ENCODE assay signal across 9 mouse cellular contexts in the genomic region with DNA sequence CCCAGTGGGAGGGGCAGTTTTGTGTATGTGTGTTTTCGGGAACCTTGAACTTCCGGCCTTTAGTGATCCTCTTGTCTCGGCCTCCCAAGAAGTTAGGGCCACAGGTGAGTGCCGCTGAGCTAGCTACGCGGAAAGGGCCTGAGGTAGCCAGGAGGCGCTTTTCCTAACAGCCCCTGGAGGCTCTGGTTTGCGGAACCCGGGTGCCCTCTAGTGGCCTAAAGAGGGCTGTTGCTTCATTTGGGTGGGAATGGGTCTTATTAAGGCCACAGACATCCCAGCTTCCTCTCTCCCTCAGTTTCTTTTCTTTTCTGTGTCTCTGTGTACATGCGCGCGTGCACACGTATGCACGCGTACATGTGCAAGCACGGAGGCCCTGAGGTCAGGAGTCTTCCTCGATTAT. TPM values are rescaled to one million over a fixed set of nuclear protein-coding genes. Genes with fewer than 3 reads are reported as not detected.
A peak's percentile ranks its signal among the peaks of the same experiment; 100 is the strongest.
DNase-seq lines count a peak whose midpoint lies in the region; ATAC-seq and TF ChIP-seq lines count a peak whose summit lies in the region.
"Had no signal": no experiment of that assay in that cellular context is flagged by ENCODE, and none has a peak within 500 bp of the region (broad histone marks: within the 10 kb centered on the region; RNA-seq: fewer than 3 reads in every experiment).

No protein-coding gene starts in this region.

- no peak overlapping the region for H3K27ac ChIP-seq in cortical plate, adult 2 months (ENCODE audit: insufficient read depth, low read length)
- H3K27ac ChIP-seq in limb, embryonic 14.5 days (replicated peaks; ENCODE audit: low read depth, low read length), result no peak overlapping the region
- no peak overlapping the region for H3K27ac ChIP-seq in stomach, embryonic 15.5 days
- H3K27ac ChIP-seq: embryonic facial prominence, embryonic 15.5 days had no signal

- peak; percentile 75 for DNase-seq in 416B (ENCODE audit: low read depth)
- DNase-seq in adrenal gland, adult (ENCODE audit: inconsistent age in 2 of 2, low spot score in 1 of 2), result peak; percentile 74 to 94
- DNase-seq in gastrocnemius, postnatal 25 days, result peak; percentile 58
- peak; percentile 80 for DNase-seq in kidney, adult 9 months
- peak; percentile 77 for DNase-seq in limb, embryonic 14.5 days (ENCODE audit: low spot score)
- peak; percentile 44 to 70 for DNase-seq in natural killer cell, adult 2 months (ENCODE audit: low spot score in 2 of 2)

- H3K4me1 ChIP-seq in cortical plate, adult 2 months (ENCODE audit: control insufficient read depth, insufficient read depth, low read length), result no peaks in the 10 kb centered on the region
- H3K4me1 ChIP-seq in limb, embryonic 14.5 days (ENCODE audit: control insufficient read depth, insufficient read depth, low read length), result no peaks in the 10 kb centered on the region
- H3K4me1 ChIP-seq in stomach, embryonic 15.5 days, result no peaks in the 10 kb centered on the region
- H3K4me1 ChIP-seq: embryonic facial prominence, embryonic 15.5 days had no signal

- peak; percentile 56; the same call in 1 of the 2 replicates for ATAC-seq in limb, embryonic 14.5 days (ENCODE audit: low FRiP score, low read depth)
- peak; percentile 23; the same call in 1 of the 2 replicates for ATAC-seq in stomach, embryonic 15.5 days (ENCODE audit: insufficient read depth, low FRiP score, low read depth)

- H3K36me3 ChIP-seq in limb, embryonic 14.5 days (ENCODE audit: control insufficient read depth, insufficient read depth, low read length), result peaks cover 9% of the 10 kb centered on the region; the same call in 1 of the 2 replicates
- peaks cover 7% of the 10 kb centered on the region for H3K36me3 ChIP-seq in stomach, embryonic 15.5 days

- no peak overlapping the region for H3K4me3 ChIP-seq in cortical plate, adult 2 months (ENCODE audit: insufficient read depth, low read length)
- H3K4me3 ChIP-seq in limb, embryonic 14.5 days (replicated peaks; ENCODE audit: low read length), result no peak overlapping the region
- H3K4me3 ChIP-seq in stomach, embryonic 15.5 days (replicated peaks), result no peak overlapping the region
- H3K4me3 ChIP-seq: embryonic facial prominence, embryonic 15.5 days had no signal

- H3K27me3 ChIP-seq in limb, embryonic 14.5 days (ENCODE audit: control insufficient read depth, insufficient read depth, low read length), result no peaks in the 10 kb centered on the region
- no peaks in the 10 kb centered on the region for H3K27me3 ChIP-seq in stomach, embryonic 15.5 days (replicated peaks)
- H3K27me3 ChIP-seq: embryonic facial prominence, embryonic 15.5 days had no signal

- H3K9me3 ChIP-seq in limb, embryonic 14.5 days (ENCODE audit: control insufficient read depth, low read length), result no peaks in the 10 kb centered on the region
- no peaks in the 10 kb centered on the region for H3K9me3 ChIP-seq in stomach, embryonic 15.5 days
- H3K9me3 ChIP-seq: embryonic facial prominence, embryonic 15.5 days had no signal

- TF ChIP-seq POLR2A in cortical plate, adult 2 months (IDR thresholded peaks at IDR 0.05; ENCODE audit: extremely low read depth, insufficient read depth, low read length), result no peak
- TF ChIP-seq POLR2A in limb, embryonic 14.5 days (IDR thresholded peaks at IDR 0.05; ENCODE audit: borderline replicate concordance, extremely low read depth, insufficient read depth, insufficient read length), result no peak

- peak; percentile 91 for TF ChIP-seq CTCF in cortical plate, adult 2 months (IDR thresholded peaks at IDR 0.05; ENCODE audit: extremely low read depth, insufficient read depth, low read length)

- H3K9ac ChIP-seq in limb, embryonic 14.5 days (ENCODE audit: low read depth, low read length, severe bottlenecking), result no peak overlapping the region
- no peak overlapping the region for H3K9ac ChIP-seq in stomach, embryonic 15.5 days
- H3K9ac ChIP-seq: embryonic facial prominence, embryonic 15.5 days had no signal

- WGBS in limb, embryonic 14.5 days, result 18% methylated on average over 16 of the region's 17 CpGs
- WGBS in stomach, embryonic 15.5 days, result 18% methylated on average over 17 of the region's 17 CpGs

- no peak overlapping the region for H3K4me2 ChIP-seq in limb, embryonic 14.5 days (replicated peaks; ENCODE audit: low read depth, low read length, severe bottlenecking)
- H3K4me2 ChIP-seq in stomach, embryonic 15.5 days, result no peak overlapping the region
- H3K4me2 ChIP-seq: embryonic facial prominence, embryonic 15.5 days had no signal

RNA-seq across cellular contexts. Expression of a gene that starts 6.5 kb away (rescaled TPM):
- 8.4 and 9.2 TPM in 2 replicates for polyA plus RNA-seq in cortical plate, adult 2 months (2012; rRNA removed)
- 1 to 10 TPM; 2.8 to 6.1 TPM for total RNA-seq in gastrocnemius, postnatal 25 days (2021)
- 14.6 and 19.7 TPM in 2 replicates for polyA plus RNA-seq in limb, embryonic 14.5 days (2012; rRNA removed)
- polyA plus RNA-seq in limb, embryonic 14.5 days (2014; fragmentation: Nextera tagmentation; extraction: Ambion mirVana), result 6.3 and 9.0 TPM in 2 replicates
- polyA plus RNA-seq in stomach, embryonic 15.5 days (2015; fragmentation: Nextera tagmentation; extraction: Ambion mirVana), result 3.1 and 3.4 TPM in 2 replicates

RNA-seq across cellular contexts. Expression of a gene that starts 54.1 kb away (rescaled TPM):
- polyA plus RNA-seq in cortical plate, adult 2 months (2012; rRNA removed), result 35.0 and 36.0 TPM in 2 replicates
- 10 to 100 TPM; 19.5 to 21.6 TPM for total RNA-seq in gastrocnemius, postnatal 25 days (2021)
- polyA plus RNA-seq in limb, embryonic 14.5 days (2012; rRNA removed), result 20.4 and 32.4 TPM in 2 replicates
- polyA plus RNA-seq in limb, embryonic 14.5 days (2014; fragmentation: Nextera tagmentation; extraction: Ambion mirVana), result 52.3 and 53.0 TPM in 2 replicates
- polyA plus RNA-seq in stomach, embryonic 15.5 days (2015; fragmentation: Nextera tagmentation; extraction: Ambion mirVana), result 36.8 and 41.7 TPM in 2 replicates
